Mouse (Mus musculus) forebrain, postnatal 0 days (tissue): Measurements from ENCODE around the gene Ggct. TPM values are rescaled to one million over a fixed set of nuclear protein-coding genes. Genes with fewer than 3 reads are reported as not detected.

Experiments used
- ATAC-seq: fragments of 200-750 bp; cut with Nextera tagmentation; 2 replicates; pipeline ENCODE4 v1.8.0; 2017; ENCODE audit warnings: mild to moderate bottlenecking, moderate library complexity
- DNase-seq: peaks from one replicate; pipeline ENCODE4 v3.0.0-alpha.2; 2015
- H3K27ac ChIP-seq: fragments of 300-500 bp; sonication (generic); 2 replicates; pipeline ENCODE4 v1.5.1; 2014; ENCODE audit warnings: low read depth, mild to moderate bottlenecking, antibody characterized with exemption, low read length, moderate library complexity, mixed read lengths
- H3K27me3 ChIP-seq: fragments of 300-500 bp; sonication (generic); 2 replicates; pipeline ENCODE4 v1.6.1; 2014; ENCODE audit warnings: mild to moderate bottlenecking, low read length, mixed read lengths; ENCODE audit not compliant: insufficient read depth
- H3K36me3 ChIP-seq: fragments of 300-500 bp; sonication (generic); 2 replicates; pipeline ENCODE4 v1.6.1; 2014; ENCODE audit warnings: mild to moderate bottlenecking, moderate library complexity; ENCODE audit not compliant: insufficient read depth
- H3K4me1 ChIP-seq: fragments of 300-500 bp; sonication (generic); 2 replicates; pipeline ENCODE4 v1.6.1; 2014; ENCODE audit warnings: antibody characterized with exemption; ENCODE audit not compliant: insufficient read depth
- H3K4me2 ChIP-seq: fragments of 300-500 bp; sonication (generic); 2 replicates; pipeline ENCODE4 v1.6.1; 2014; ENCODE audit warnings: low read depth, mild to moderate bottlenecking, moderate library complexity
- H3K4me3 ChIP-seq: fragments of 300-500 bp; sonication (generic); 2 replicates; pipeline ENCODE4 v1.5.1; 2014; ENCODE audit warnings: low read depth, low read length, mixed read lengths
- H3K9ac ChIP-seq: fragments of 300-500 bp; sonication (generic); 2 replicates; pipeline ENCODE4 v1.6.1; 2014; ENCODE audit warnings: mild to moderate bottlenecking
- H3K9me3 ChIP-seq: fragments of 300-500 bp; sonication (generic); 2 replicates; pipeline ENCODE4 v1.6.1; 2016; ENCODE audit warnings: low read length
- CTCF ChIP-seq: sonication (generic); IDR thresholded peaks from 2 replicates; pipeline ENCODE4 v1.5.1; 2016; ENCODE audit warnings: antibody characterized with exemption, control low read depth, low read depth
- WGBS: fragments of 180-500 bp; shearing (Covaris S2); extraction: QIAGEN DNeasy Blood & Tissue Kit; methylation state at CpG from one replicate; pipeline ENCODE4 v1.1.7; 2014; 5-methylcytosine and 5-hydroxymethylcytosine counted together
- polyA plus RNA-seq: library from polyadenylated mRNA; unstranded; fragments of >200 nt; fragmentation: Nextera tagmentation; extraction: Ambion mirVana; gene quantifications from 2 replicates; pipeline ENCODE4 v1.2.1, GENCODE M21; 2015
- total RNA-seq: library from RNA; depleted of rRNA; stranded (reverse); fragments of >200 nt; gene quantifications from 2 replicates; pipeline ENCODE4 v1.2.3, GENCODE M21; 2014

Gene Ggct
- total and polyA plus RNA-seq, 2 experiments from 2014 or later = 2.8 to 22.2 TPM

GRCm38 (mm10) chr6:54967591-54967990 lies 25.2 kb downstream of the Ggct start:
- Histone ChIP-seq H3K9ac (no peak overlapping the region), H3K36me3 (no peaks in the 10 kb centered on the region), H3K27ac (no peak overlapping the region), H3K27me3 (no peaks in the 10 kb centered on the region; the same call in 1 of the 2 replicates), H3K4me1 (no peaks in the 10 kb centered on the region), H3K9me3 (no peaks in the 10 kb centered on the region), H3K4me3 (no peak overlapping the region), H3K4me2 (no peak overlapping the region)
- 44% methylated on average over 10 of the region's 10 CpGs for WGBS
- ATAC-seq (no peak), DNase-seq (no peak)
- TF ChIP-seq CTCF = no peak

GRCm38 (mm10) chr6:54965234-54965633 lies 27.5 kb downstream of the Ggct start:
- Histone ChIP-seq H3K4me2 (no peak overlapping the region), H3K4me1 (no peaks in the 10 kb centered on the region), H3K4me3 (no peak overlapping the region), H3K36me3 (no peaks in the 10 kb centered on the region), H3K27me3 (no peaks in the 10 kb centered on the region), H3K9ac (no peak overlapping the region), H3K27ac (no peak overlapping the region), H3K9me3 (no peaks in the 10 kb centered on the region)
- WGBS = 55% methylated on average over 5 of the region's 5 CpGs
- ATAC-seq (no peak), DNase-seq (no peak)
- TF ChIP-seq CTCF = no peak

GRCm38 (mm10) chr6:54964755-54965154 lies 28.0 kb downstream of the Ggct start:
- Histone ChIP-seq H3K4me3 (no peak overlapping the region), H3K4me2 (no peak overlapping the region), H3K9me3 (no peaks in the 10 kb centered on the region), H3K4me1 (no peaks in the 10 kb centered on the region), H3K9ac (no peak overlapping the region), H3K27ac (no peak overlapping the region), H3K27me3 (no peaks in the 10 kb centered on the region), H3K36me3 (no peaks in the 10 kb centered on the region)
- no peak for TF ChIP-seq CTCF
- no peak for ATAC-seq
- 79% methylated on average over 1 of the region's 1 CpGs for whole genome bisulfite sequencing
- no peak for DNase-seq

- Histone ChIP-seq H3K27ac (no peak overlapping the region), H3K36me3 (no peaks in the 10 kb centered on the region), H3K4me1 (no peaks in the 10 kb centered on the region), H3K4me2 (no peak overlapping the region), H3K9me3 (no peaks in the 10 kb centered on the region), H3K4me3 (no peak overlapping the region), H3K9ac (no peak overlapping the region), H3K27me3 (no peaks in the 10 kb centered on the region)
- no peak for TF ChIP-seq CTCF
- DNase-seq = no peak
- no peak for ATAC-seq
- WGBS = 89% methylated on average over 2 of the region's 2 CpGs
Observed at GRCm38 (mm10) chr6:54963599-54963998, 29.2 kb downstream of the Ggct start.

- 84% methylated on average over 8 of the region's 8 CpGs for WGBS
- H3K4me1 ChIP-seq = no peaks in the 10 kb centered on the region
- no peak for DNase-seq
- no peak for ATAC-seq
- H3K27ac ChIP-seq = no peak overlapping the region
- no peak for TF ChIP-seq CTCF
- H3K9me3 ChIP-seq = no peaks in the 10 kb centered on the region
- H3K4me2 ChIP-seq = no peak overlapping the region
- H3K9ac ChIP-seq = no peak overlapping the region
- H3K4me3 ChIP-seq = no peak overlapping the region
- H3K27me3 ChIP-seq = no peaks in the 10 kb centered on the region
- H3K36me3 ChIP-seq = no peaks in the 10 kb centered on the region
Observed at GRCm38 (mm10) chr6:54957655-54958054, 35.1 kb downstream of the Ggct start.

- H3K4me2 ChIP-seq = no peak overlapping the region
- ATAC-seq (peak; percentile 68; the same call in 1 of the 2 replicates), DNase-seq (no peak)
- no peaks in the 10 kb centered on the region for H3K27me3 ChIP-seq
- H3K9me3 ChIP-seq = no peaks in the 10 kb centered on the region
- H3K4me3 ChIP-seq = no peak overlapping the region
- no peak overlapping the region for H3K27ac ChIP-seq
- 71% methylated on average over 1 of the region's 1 CpGs for WGBS
- H3K9ac ChIP-seq = no peak overlapping the region
- no peak for TF ChIP-seq CTCF
- no peaks in the 10 kb centered on the region for H3K4me1 ChIP-seq
- H3K36me3 ChIP-seq = no peaks in the 10 kb centered on the region
Observed at GRCm38 (mm10) chr6:54956425-54956824, 36.3 kb downstream of the Ggct start.

GRCm38 (mm10) chr6:54955949-54956348 lies 36.8 kb downstream of the Ggct start:
- no peak for DNase-seq
- no peak overlapping the region for H3K4me2 ChIP-seq
- no peaks in the 10 kb centered on the region for H3K9me3 ChIP-seq
- H3K27me3 ChIP-seq = no peaks in the 10 kb centered on the region
- no peak overlapping the region for H3K4me3 ChIP-seq
- no peak overlapping the region for H3K27ac ChIP-seq
- TF ChIP-seq CTCF = no peak
- no peaks in the 10 kb centered on the region for H3K4me1 ChIP-seq
- H3K36me3 ChIP-seq = no peaks in the 10 kb centered on the region
- ATAC-seq = no peak
- H3K9ac ChIP-seq = no peak overlapping the region
